Mouse (Mus musculus) MEL-GATA-1-ER (cell line): ENCODE measurements around the gene Ncoa5.

Source experiments
- DNase-seq: peaks from one replicate; pipeline ENCODE4 v3.0.0-alpha.2; 2012; ENCODE audit warnings: low read depth; ENCODE audit errors: extremely low read depth

Ncoa5 gene

GRCm38 (mm10) chr2:165050826-165051548 lies 16.3 kb upstream of the Ncoa5 start:
- DNase-seq: peak; percentile 53

GRCm38 (mm10) chr2:165049044-165049443 lies 14.4 kb upstream of the Ncoa5 start:
- DNase-seq: no peak

- DNase-seq: no peak
These were observed 9.1 kb upstream of the Ncoa5 start for GRCm38 (mm10) chr2:165043729-165044128.

- DNase-seq: no peak
These were observed 8.5 kb upstream of the Ncoa5 start for GRCm38 (mm10) chr2:165043090-165043636.

GRCm38 (mm10) chr2:165042126-165042525 lies 7.5 kb upstream of the Ncoa5 start:
- DNase-seq: no peak

- DNase-seq: no peak
These were observed 2.7 kb upstream of the Ncoa5 start for GRCm38 (mm10) chr2:165037415-165037814.

- no peak for DNase-seq
These were observed 378 bp upstream of the Ncoa5 start for GRCm38 (mm10) chr2:165035058-165035431.

GRCm38 (mm10) chr2:165033306-165033705 lies 1.4 kb downstream of the Ncoa5 start:
- DNase-seq: no peak

GRCm38 (mm10) chr2:165032533-165032932 lies 2.1 kb downstream of the Ncoa5 start:
- DNase-seq: no peak

- DNase-seq: no peak
These were observed 7.5 kb downstream of the Ncoa5 start for GRCm38 (mm10) chr2:165027163-165027562.

- DNase-seq: no peak
These were observed 14.2 kb downstream of the Ncoa5 start for GRCm38 (mm10) chr2:165020490-165020889.

- DNase-seq: no peak
These were observed 19.7 kb downstream of the Ncoa5 start for GRCm38 (mm10) chr2:165014935-165015334.

GRCm38 (mm10) chr2:165010351-165010750 lies 24.3 kb downstream of the Ncoa5 start:
- no peak for DNase-seq

GRCm38 (mm10) chr2:165009581-165009980 lies 25.1 kb downstream of the Ncoa5 start:
- no peak for DNase-seq

- no peak for DNase-seq
These were observed 25.5 kb downstream of the Ncoa5 start for GRCm38 (mm10) chr2:165009161-165009560.

- DNase-seq: no peak
These were observed 26.7 kb downstream of the Ncoa5 start for GRCm38 (mm10) chr2:165007986-165008385.

- DNase-seq: no peak
These were observed 27.9 kb downstream of the Ncoa5 start for GRCm38 (mm10) chr2:165006813-165007212.

- no peak for DNase-seq
These were observed 30.4 kb downstream of the Ncoa5 start for GRCm38 (mm10) chr2:165004237-165004636.

- no peak for DNase-seq
These were observed 31.6 kb downstream of the Ncoa5 start for GRCm38 (mm10) chr2:165003108-165003507.

- no peak for DNase-seq
These were observed 32.7 kb downstream of the Ncoa5 start for GRCm38 (mm10) chr2:165001958-165002357.

GRCm38 (mm10) chr2:164997721-164998428 lies 36.8 kb downstream of the Ncoa5 start:
- DNase-seq: no peak

GRCm38 (mm10) chr2:164996848-164997720 lies 37.6 kb downstream of the Ncoa5 start:
- DNase-seq: no peak
